Mouse (Mus musculus) embryonic facial prominence, embryonic 12.5 days (tissue): ENCODE measurements around the gene Defb6. TPM values are rescaled to one million over a fixed set of nuclear protein-coding genes. Genes with fewer than 3 reads are reported as not detected.

Source experiments
- ATAC-seq: fragments of 200-750 bp; cut with Nextera tagmentation; 2 replicates; pipeline ENCODE4 v1.8.0; 2017; ENCODE audit not compliant: insufficient number of reproducible peaks, insufficient read depth, low FRiP score, low TSS enrichment
- H3K27ac ChIP-seq: fragments of 300-500 bp; sonication (generic); 2 replicates; pipeline ENCODE4 v1.5.1; 2016; ENCODE audit warnings: mild to moderate bottlenecking
- H3K27me3 ChIP-seq: fragments of 300-500 bp; sonication (generic); 2 replicates; pipeline ENCODE4 v1.6.1; 2016; ENCODE audit warnings: mild to moderate bottlenecking, moderate library complexity
- H3K36me3 ChIP-seq: fragments of 300-500 bp; sonication (generic); 2 replicates; pipeline ENCODE4 v1.6.1; 2016; ENCODE audit warnings: mild to moderate bottlenecking
- H3K4me1 ChIP-seq: fragments of 300-500 bp; sonication (generic); 2 replicates; pipeline ENCODE4 v1.6.1; 2016
- H3K4me2 ChIP-seq: fragments of 300-500 bp; sonication (generic); replicated peaks from 2 replicates; pipeline ENCODE4 v1.6.1; 2016; ENCODE audit warnings: mild to moderate bottlenecking, moderate library complexity
- H3K4me3 ChIP-seq: fragments of 300-500 bp; sonication (generic); 2 replicates; pipeline ENCODE4 v1.5.1; 2016; ENCODE audit warnings: mild to moderate bottlenecking
- H3K9ac ChIP-seq: fragments of 300-500 bp; sonication (generic); 2 replicates; pipeline ENCODE4 v1.6.1; 2016; ENCODE audit warnings: mild to moderate bottlenecking, moderate library complexity
- H3K9me3 ChIP-seq: fragments of 300-500 bp; sonication (generic); 2 replicates; pipeline ENCODE4 v1.6.1; 2016; ENCODE audit warnings: mild to moderate bottlenecking, moderate library complexity
- WGBS: fragments of 180-500 bp; shearing (Covaris S2); methylation state at CpG from one replicate; pipeline ENCODE4 v1.1.7; 2016; 5-methylcytosine and 5-hydroxymethylcytosine counted together
- polyA plus RNA-seq: library from polyadenylated mRNA; unstranded; fragments of >200 nt; fragmentation: Nextera tagmentation; extraction: Ambion mirVana; gene quantifications from 2 replicates; pipeline ENCODE4 v1.2.1, GENCODE M21; 2016

Defb6 gene
- not detected in 2 replicates for polyA plus RNA-seq

- Histone ChIP-seq H3K36me3 (no peaks in the 10 kb centered on the region), H3K4me1 (no peaks in the 10 kb centered on the region), H3K9me3 (no peaks in the 10 kb centered on the region), H3K4me2 (no peak within 1 kb of the TSS), H3K9ac (no peak within 1 kb of the TSS), H3K27ac (no peak within 1 kb of the TSS), H3K4me3 (no peak within 1 kb of the TSS), H3K27me3 (no peaks in the 10 kb centered on the region)
- 59% methylated on average over 1 of the region's 1 CpGs for WGBS
- no peak for ATAC-seq
Observed at GRCm38 (mm10) chr8:19225161-19225560, at the start of gene Defb6. Defb6 (plus strand) TSS chr8:19225478.

DNA sequence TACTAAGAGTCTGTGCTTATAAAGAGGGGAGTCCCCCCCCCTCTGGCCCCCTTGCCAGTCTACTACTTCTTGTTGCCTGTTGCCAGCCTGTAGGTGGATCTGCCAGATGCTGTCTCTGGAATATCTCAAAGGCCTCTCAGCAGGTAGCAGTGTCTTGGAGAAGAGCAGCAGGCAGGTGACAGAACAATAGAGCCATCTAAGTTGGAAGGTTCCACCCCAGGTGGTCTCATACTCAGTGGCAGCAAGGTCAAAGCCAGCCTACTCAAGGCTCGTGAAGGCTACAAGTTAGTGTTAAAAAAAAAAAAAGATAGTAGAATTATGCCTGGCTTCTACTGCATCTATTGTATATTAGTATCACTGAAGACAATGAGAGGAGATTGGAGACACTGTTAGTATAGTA lies 12.8 kb downstream of the Defb6 start:
- no peak for ATAC-seq
- Histone ChIP-seq H3K9ac (no peak overlapping the region), H3K9me3 (no peaks in the 10 kb centered on the region), H3K27ac (no peak overlapping the region), H3K4me1 (no peaks in the 10 kb centered on the region), H3K36me3 (no peaks in the 10 kb centered on the region), H3K4me3 (no peak overlapping the region), H3K27me3 (no peaks in the 10 kb centered on the region), H3K4me2 (no peak overlapping the region)
- 80% methylated on average over 1 of the region's 1 CpGs for WGBS

DNA sequence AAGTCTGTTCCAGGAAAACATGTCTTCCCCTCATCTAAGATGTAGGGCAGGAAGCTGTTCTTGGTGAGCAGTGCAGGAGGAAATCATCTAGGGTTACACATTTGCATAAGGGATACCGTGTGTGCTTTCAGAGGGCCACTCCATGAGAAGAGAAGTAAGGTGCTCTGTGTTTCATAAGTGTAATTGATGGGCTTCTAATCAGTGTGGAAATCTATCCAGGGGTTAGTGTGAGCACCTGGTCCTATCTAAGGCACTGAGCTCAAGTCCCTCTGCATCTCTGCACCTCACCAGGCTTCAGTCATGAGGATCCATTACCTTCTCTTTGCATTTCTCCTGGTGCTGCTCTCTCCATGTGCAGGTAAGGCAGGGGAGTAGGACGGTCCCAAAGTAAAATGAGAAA lies 14.3 kb downstream of the Defb6 start, which contains the start of gene Defb46:
Gene Defb46, plus strand, starts transcription at position 301 of the 400 bp plus-strand sequence.
- no peak within 1 kb of the TSS for H3K4me3 ChIP-seq
- no peaks in the 10 kb centered on the region for H3K4me1 ChIP-seq
- no peaks in the 10 kb centered on the region for H3K9me3 ChIP-seq
- no peak within 1 kb of the TSS for H3K27ac ChIP-seq
- H3K9ac ChIP-seq, result no peak within 1 kb of the TSS
- H3K27me3 ChIP-seq, result no peaks in the 10 kb centered on the region
- no peaks in the 10 kb centered on the region for H3K36me3 ChIP-seq
- 65% methylated on average over 2 of the region's 2 CpGs for WGBS
- no peak for ATAC-seq
- no peak within 1 kb of the TSS for H3K4me2 ChIP-seq

- no peak within 1 kb of the TSS for H3K27ac ChIP-seq
- no peaks in the 10 kb centered on the region for H3K36me3 ChIP-seq
- 88% methylated on average over 5 of the region's 5 CpGs for WGBS
- H3K9ac ChIP-seq, result no peak within 1 kb of the TSS
- H3K27me3 ChIP-seq, result no peaks in the 10 kb centered on the region
- no peaks in the 10 kb centered on the region for H3K4me1 ChIP-seq
- no peak within 1 kb of the TSS for H3K4me2 ChIP-seq
- H3K9me3 ChIP-seq, result no peaks in the 10 kb centered on the region
- no peak within 1 kb of the TSS for H3K4me3 ChIP-seq
- ATAC-seq, result no peak
Observed at GRCm38 (mm10) chr8:19247280-19247679, 22.0 kb downstream of the Defb6 start, which contains the start of gene Defb5. Defb5 (plus strand) TSS chr8:19247580.

- Histone ChIP-seq H3K27me3 (no peaks in the 10 kb centered on the region), H3K36me3 (no peaks in the 10 kb centered on the region), H3K9me3 (0 out of 2 replicates have a peak, but pooled peaks cover 3% of the 10 kb centered on the region), H3K27ac (no peak overlapping the region), H3K4me2 (no peak overlapping the region), H3K4me1 (no peaks in the 10 kb centered on the region), H3K4me3 (no peak overlapping the region), H3K9ac (no peak overlapping the region)
- no peak for ATAC-seq
Observed at GRCm38 (mm10) chr8:19258136-19258535, 32.9 kb downstream of the Defb6 start.

DNA sequence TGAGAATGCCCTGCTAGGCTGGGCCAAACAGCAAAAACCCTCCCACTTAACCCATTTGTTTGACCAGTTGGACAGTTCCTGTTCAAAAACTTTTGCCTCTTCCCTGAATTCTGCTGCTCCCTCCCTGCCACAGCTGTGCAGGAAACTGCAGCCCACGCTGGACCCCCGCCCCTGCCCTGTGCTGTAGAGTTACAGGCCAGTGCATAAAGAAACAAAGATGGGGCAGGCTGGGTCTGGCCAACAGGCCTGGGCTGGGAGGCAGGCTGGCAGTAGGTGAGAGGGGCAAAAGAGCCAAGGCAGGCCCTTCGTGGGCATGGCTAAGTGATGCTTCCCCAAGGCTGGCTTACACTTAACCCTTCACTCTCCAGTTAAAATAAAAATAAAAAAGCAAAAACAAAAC lies 34.4 kb downstream of the Defb6 start:
- 0 out of 2 replicates have a peak, but pooled peaks cover 3% of the 10 kb centered on the region for H3K9me3 ChIP-seq
- 0 out of 2 replicates have a peak, but pooled peaks have one; percentile 28 for ATAC-seq

More for the DNA sequence above, 34.4 kb downstream of the Defb6 start:
- H3K27me3 ChIP-seq, result no peaks in the 10 kb centered on the region
- no peak overlapping the region for H3K4me3 ChIP-seq
- WGBS, result 47% methylated on average over 3 of the region's 3 CpGs
- H3K9ac ChIP-seq, result no peak overlapping the region
- H3K4me2 ChIP-seq, result no peak overlapping the region
- H3K4me1 ChIP-seq, result no peaks in the 10 kb centered on the region
- H3K27ac ChIP-seq, result no peak overlapping the region
- no peaks in the 10 kb centered on the region for H3K36me3 ChIP-seq

Other genes starting within 250 kb of the Defb6 start
- gene Defb40, start 247.2 kb upstream of the Defb6 start, polyA plus RNA-seq, result not detected in 2 replicates
- not detected in 2 replicates for gene Defb37, start 234.4 kb upstream of the Defb6 start, polyA plus RNA-seq
- not detected in 2 replicates for gene Defb38, start 198.9 kb upstream of the Defb6 start, polyA plus RNA-seq
- gene Defb39, start 160.7 kb upstream of the Defb6 start, polyA plus RNA-seq, result not detected in 2 replicates
- not detected in 2 replicates for gene Defb12, start 110.6 kb upstream of the Defb6 start, polyA plus RNA-seq
- gene Defb34, start 101.7 kb upstream of the Defb6 start, polyA plus RNA-seq, result not detected in 2 replicates
- gene Gm45826, start 84.7 kb upstream of the Defb6 start, polyA plus RNA-seq, result not detected in 2 replicates
- gene Defb14, start 31.1 kb upstream of the Defb6 start, polyA plus RNA-seq, result not detected in 2 replicates
- not detected in 2 replicates for gene Defb4, start 26.8 kb upstream of the Defb6 start, polyA plus RNA-seq
- not detected in 2 replicates for gene Defb46, start 14.4 kb downstream of the Defb6 start, polyA plus RNA-seq
- gene Defb5, start 22.1 kb downstream of the Defb6 start, polyA plus RNA-seq, result not detected in 2 replicates
- gene Defb3, start 67.9 kb downstream of the Defb6 start, polyA plus RNA-seq, result not detected in 2 replicates
- gene Defb8, start 222.1 kb downstream of the Defb6 start, polyA plus RNA-seq, result not detected in 2 replicates